Mouse (Mus musculus): ENCODE data around the gene Duox1. TPM values are rescaled to one million over a fixed set of nuclear protein-coding genes. Genes with fewer than 3 reads are reported as not detected.
"Not testable (repeated sequence)": the region's sequence is repeated elsewhere in the genome, so short reads cannot be mapped to it uniquely, and the experiment has no call there.

Duox1 gene
- polyA plus RNA-seq, 1 experiment from 2014 or later, result not detected

GRCm38 (mm10) chr2:122380768-122381311 is 65.4 kb downstream of the Duox1 start:
- Histone ChIP-seq H3K4me2 (ENCODE audit: low read length) (peak overlapping the region; percentile 48), H3K27ac (no peak overlapping the region), H3K9me3 (replicated peaks; ENCODE audit: low read length) (no peaks in the 10 kb centered on the region), H3K9ac (ENCODE audit: low read depth, low read length) (no peak overlapping the region), H3K4me1 (replicated peaks; ENCODE audit: insufficient read depth, low read length) (no peaks in the 10 kb centered on the region), H3K27me3 (ENCODE audit: insufficient read depth, low read length) (no peaks in the 10 kb centered on the region), H3K4me3 (replicated peaks; ENCODE audit: low read depth, low read length) (peak overlapping the region; percentile 18; the same call in 1 of the 2 replicates), H3K36me3 (ENCODE audit: insufficient read depth, low read length) (no peaks in the 10 kb centered on the region)
- DNase-seq (ENCODE audit: low spot score) (peak; percentile 89), ATAC-seq (replicated peaks; ENCODE audit: low FRiP score, low read depth) (no peak)
- WGBS, result 13% methylated on average over 11 of the region's 11 CpGs
- peak; percentile 84 for TF ChIP-seq CTCF (IDR thresholded peaks at IDR 0.05; ENCODE audit: low read depth)

- H3K36me3 ChIP-seq (ENCODE audit: insufficient read depth, low read length), result no peaks in the 10 kb centered on the region
- WGBS, result 63% methylated on average over 16 of the region's 16 CpGs
- no peaks in the 10 kb centered on the region for H3K9me3 ChIP-seq (replicated peaks; ENCODE audit: low read length)
- TF ChIP-seq CTCF (IDR thresholded peaks at IDR 0.05; ENCODE audit: low read depth), result no peak
- no peak overlapping the region for H3K4me2 ChIP-seq (ENCODE audit: low read length)
- H3K27ac ChIP-seq, result no peak overlapping the region
- H3K4me3 ChIP-seq (replicated peaks; ENCODE audit: low read depth, low read length), result no peak overlapping the region
- H3K9ac ChIP-seq (ENCODE audit: low read depth, low read length), result no peak overlapping the region
- ATAC-seq (replicated peaks; ENCODE audit: low FRiP score, low read depth) (no peak), DNase-seq (ENCODE audit: low spot score) (peak; percentile 25)
- no peaks in the 10 kb centered on the region for H3K4me1 ChIP-seq (replicated peaks; ENCODE audit: insufficient read depth, low read length)
- no peaks in the 10 kb centered on the region for H3K27me3 ChIP-seq (ENCODE audit: insufficient read depth, low read length)
Observed at GRCm38 (mm10) chr2:122381329-122382103, 66.0 kb downstream of the Duox1 start.

GRCm38 (mm10) chr2:122382121-122382520 is 66.6 kb downstream of the Duox1 start:
- Histone ChIP-seq H3K27me3 (ENCODE audit: insufficient read depth, low read length) (no peaks in the 10 kb centered on the region), H3K36me3 (ENCODE audit: insufficient read depth, low read length) (no peaks in the 10 kb centered on the region), H3K4me3 (replicated peaks; ENCODE audit: low read depth, low read length) (no peak overlapping the region), H3K9me3 (replicated peaks; ENCODE audit: low read length) (no peaks in the 10 kb centered on the region), H3K4me1 (replicated peaks; ENCODE audit: insufficient read depth, low read length) (no peaks in the 10 kb centered on the region), H3K9ac (ENCODE audit: low read depth, low read length) (no peak overlapping the region), H3K4me2 (ENCODE audit: low read length) (no peak overlapping the region), H3K27ac (no peak overlapping the region)
- TF ChIP-seq CTCF (IDR thresholded peaks at IDR 0.05; ENCODE audit: low read depth), result no peak
- DNase-seq (ENCODE audit: low spot score) (no peak), ATAC-seq (replicated peaks; ENCODE audit: low FRiP score, low read depth) (no peak)
- 59% methylated on average over 6 of the region's 6 CpGs for WGBS

GRCm38 (mm10) chr2:122385095-122385494 is 69.6 kb downstream of the Duox1 start:
- WGBS, result 54% methylated on average over 3 of the region's 3 CpGs
- DNase-seq (ENCODE audit: low spot score) (no peak), ATAC-seq (replicated peaks; ENCODE audit: low FRiP score, low read depth) (no peak)
- Histone ChIP-seq H3K27ac (no peak overlapping the region), H3K36me3 (ENCODE audit: insufficient read depth, low read length) (no peaks in the 10 kb centered on the region), H3K9ac (ENCODE audit: low read depth, low read length) (no peak overlapping the region), H3K9me3 (replicated peaks; ENCODE audit: low read length) (no peaks in the 10 kb centered on the region), H3K4me2 (ENCODE audit: low read length) (no peak overlapping the region), H3K4me1 (replicated peaks; ENCODE audit: insufficient read depth, low read length) (no peaks in the 10 kb centered on the region), H3K4me3 (replicated peaks; ENCODE audit: low read depth, low read length) (no peak overlapping the region), H3K27me3 (ENCODE audit: insufficient read depth, low read length) (no peaks in the 10 kb centered on the region)
- peak; percentile 12; the same call in 1 of the 2 replicates for TF ChIP-seq CTCF (IDR thresholded peaks at IDR 0.05; ENCODE audit: low read depth)

GRCm38 (mm10) chr2:122387135-122387534 is 71.7 kb downstream of the Duox1 start:
- 93% methylated on average over 3 of the region's 3 CpGs for WGBS
- H3K9me3 ChIP-seq (replicated peaks; ENCODE audit: low read length); H3K27me3 ChIP-seq (ENCODE audit: insufficient read depth, low read length); H3K27ac ChIP-seq; DNase-seq (ENCODE audit: low spot score); H3K9ac ChIP-seq (ENCODE audit: low read depth, low read length); H3K4me3 ChIP-seq (replicated peaks; ENCODE audit: low read depth, low read length); H3K4me2 ChIP-seq (ENCODE audit: low read length); H3K4me1 ChIP-seq (replicated peaks; ENCODE audit: insufficient read depth, low read length); ATAC-seq (replicated peaks; ENCODE audit: low FRiP score, low read depth); H3K36me3 ChIP-seq (ENCODE audit: insufficient read depth, low read length): not testable (repeated sequence)

GRCm38 (mm10) chr2:122396150-122396549 is 80.7 kb downstream of the Duox1 start:
- WGBS, result 84% methylated on average over 1 of the region's 1 CpGs

More at GRCm38 (mm10) chr2:122396150-122396549, 80.7 kb downstream of the Duox1 start:
- ATAC-seq (replicated peaks; ENCODE audit: low FRiP score, low read depth) (no peak), DNase-seq (ENCODE audit: low spot score) (no peak)
- H3K27ac ChIP-seq, result no peak overlapping the region
- TF ChIP-seq CTCF (IDR thresholded peaks at IDR 0.05; ENCODE audit: low read depth), result no peak
- no peaks in the 10 kb centered on the region for H3K27me3 ChIP-seq (ENCODE audit: insufficient read depth, low read length)
- no peaks in the 10 kb centered on the region for H3K36me3 ChIP-seq (ENCODE audit: insufficient read depth, low read length)
- no peaks in the 10 kb centered on the region for H3K4me1 ChIP-seq (replicated peaks; ENCODE audit: insufficient read depth, low read length)
- H3K4me3 ChIP-seq (replicated peaks; ENCODE audit: low read depth, low read length), result no peak overlapping the region
- no peaks in the 10 kb centered on the region for H3K9me3 ChIP-seq (replicated peaks; ENCODE audit: low read length)
- no peak overlapping the region for H3K4me2 ChIP-seq (ENCODE audit: low read length)
- no peak overlapping the region for H3K9ac ChIP-seq (ENCODE audit: low read depth, low read length)

Other genes starting within 250 kb of the Duox1 start
- 6.0 TPM in 2 replicates for gene Spg11, start 197.3 kb upstream of the Duox1 start, polyA plus RNA-seq (2015; fragmentation: Nextera tagmentation; extraction: Ambion mirVana)
- gene B2m, start 168.0 kb upstream of the Duox1 start, polyA plus RNA-seq (2015; fragmentation: Nextera tagmentation; extraction: Ambion mirVana), result 437 and 500 TPM in 2 replicates
- not detected in 2 replicates for gene Trim69, start 155.0 kb upstream of the Duox1 start, polyA plus RNA-seq (2015; fragmentation: Nextera tagmentation; extraction: Ambion mirVana)
- 0.04 and 0.06 TPM in 2 replicates for gene Patl2, start 129.5 kb upstream of the Duox1 start, polyA plus RNA-seq (2015; fragmentation: Nextera tagmentation; extraction: Ambion mirVana)
- gene Terb2, start 129.4 kb upstream of the Duox1 start, polyA plus RNA-seq (2015; fragmentation: Nextera tagmentation; extraction: Ambion mirVana), result not detected in 2 replicates
- gene Sord, start 80.9 kb upstream of the Duox1 start, polyA plus RNA-seq (2015; fragmentation: Nextera tagmentation; extraction: Ambion mirVana), result 127 and 144 TPM in 2 replicates
- gene Duox2, start 17.2 kb upstream of the Duox1 start, polyA plus RNA-seq (2015; fragmentation: Nextera tagmentation; extraction: Ambion mirVana), result 0.04 TPM in 2 replicates
- gene Duoxa2, start 16.8 kb upstream of the Duox1 start, polyA plus RNA-seq (2015; fragmentation: Nextera tagmentation; extraction: Ambion mirVana), result not detected in 2 replicates
- gene Duoxa1, start 1.9 kb upstream of the Duox1 start, polyA plus RNA-seq (2015; fragmentation: Nextera tagmentation; extraction: Ambion mirVana), result 0.15 TPM in 1 of 2 replicates, not detected in the other
- 1.3 and 2.3 TPM in 2 replicates for gene Shf, start 53.5 kb downstream of the Duox1 start, polyA plus RNA-seq (2015; fragmentation: Nextera tagmentation; extraction: Ambion mirVana)
- gene Slc28a2, start 110.8 kb downstream of the Duox1 start, polyA plus RNA-seq (2015; fragmentation: Nextera tagmentation; extraction: Ambion mirVana), result 0.46 and 0.55 TPM in 2 replicates
- 0.08 TPM in 1 of 2 replicates, not detected in the other for gene Gm14085, start 169.3 kb downstream of the Duox1 start, polyA plus RNA-seq (2015; fragmentation: Nextera tagmentation; extraction: Ambion mirVana)

Measured in kidney, postnatal 0 days (tissue).